Mouse (Mus musculus) hindbrain, embryonic 10.5 days (tissue): ENCODE data around the gene Dyrk1a. TPM values are rescaled to one million over a fixed set of nuclear protein-coding genes. Genes with fewer than 3 reads are reported as not detected.

ENCODE experiments used
- DNase-seq: peaks from one replicate; pipeline ENCODE4 v3.0.0-alpha.2; 2017; ENCODE audit warnings: low spot score
- H3K27ac ChIP-seq: fragments of 300-500 bp; sonication (generic); 2 replicates; pipeline ENCODE4 v1.5.1; 2016; ENCODE audit warnings: mild to moderate bottlenecking, moderate library complexity
- H3K27me3 ChIP-seq: fragments of 300-500 bp; sonication (generic); 2 replicates; pipeline ENCODE4 v1.6.1; 2016; ENCODE audit warnings: mild to moderate bottlenecking; ENCODE audit not compliant: poor library complexity, insufficient read depth, severe bottlenecking
- H3K36me3 ChIP-seq: fragments of 300-500 bp; sonication (generic); 2 replicates; pipeline ENCODE4 v1.6.1; 2016; ENCODE audit warnings: mild to moderate bottlenecking, moderate library complexity
- H3K4me1 ChIP-seq: fragments of 300-500 bp; sonication (generic); replicated peaks from 2 replicates; pipeline ENCODE4 v1.6.1; 2016; ENCODE audit warnings: mild to moderate bottlenecking
- H3K4me3 ChIP-seq: fragments of 300-500 bp; sonication (generic); 2 replicates; pipeline ENCODE4 v1.5.1; 2016; ENCODE audit warnings: mild to moderate bottlenecking, moderate library complexity
- H3K9me3 ChIP-seq: fragments of 300-500 bp; sonication (generic); 2 replicates; pipeline ENCODE4 v1.6.1; 2016; ENCODE audit warnings: mild to moderate bottlenecking, moderate library complexity
- WGBS: fragments of 180-500 bp; shearing (Covaris S2); methylation state at CpG from one replicate; pipeline ENCODE4 v1.1.7; 2016; 5-methylcytosine and 5-hydroxymethylcytosine counted together
- polyA plus RNA-seq: library from polyadenylated mRNA; unstranded; fragments of >200 nt; fragmentation: Nextera tagmentation; extraction: Ambion mirVana; gene quantifications from 2 replicates; pipeline ENCODE4 v1.2.1, GENCODE M21; 2016

The Dyrk1a gene
- polyA plus RNA-seq, 1 experiment from 2014 or later = 7.8 TPM

GRCm38 (mm10) chr16:94719488-94719887 lies 149.7 kb downstream of the Dyrk1a start:
- no peak for DNase-seq
- H3K27me3 ChIP-seq = peaks cover 5% of the 10 kb centered on the region; the same call in 1 of the 2 replicates
- 79% methylated on average over 4 of the region's 4 CpGs for WGBS
- peaks cover 14% of the 10 kb centered on the region for H3K4me1 ChIP-seq
- no peaks in the 10 kb centered on the region for H3K36me3 ChIP-seq
- H3K27ac ChIP-seq = no peak overlapping the region
- no peak overlapping the region for H3K4me3 ChIP-seq
- peaks cover 10% of the 10 kb centered on the region for H3K9me3 ChIP-seq

GRCm38 (mm10) chr16:94720476-94721153 lies 150.8 kb downstream of the Dyrk1a start:
- Histone ChIP-seq H3K4me1 (peaks cover 20% of the 10 kb centered on the region), H3K4me3 (no peak overlapping the region), H3K36me3 (no peaks in the 10 kb centered on the region), H3K27me3 (no peaks in the 10 kb centered on the region), H3K9me3 (peaks cover 10% of the 10 kb centered on the region), H3K27ac (no peak overlapping the region)
- 69% methylated on average over 7 of the region's 7 CpGs for WGBS
- no peak for DNase-seq

- peaks cover 7% of the 10 kb centered on the region for H3K9me3 ChIP-seq
- no peaks in the 10 kb centered on the region for H3K36me3 ChIP-seq
- H3K27me3 ChIP-seq = no peaks in the 10 kb centered on the region
- H3K27ac ChIP-seq = no peak overlapping the region
- peaks cover 20% of the 10 kb centered on the region for H3K4me1 ChIP-seq
- DNase-seq = no peak
- H3K4me3 ChIP-seq = no peak overlapping the region
- WGBS = 83% methylated on average over 10 of the region's 10 CpGs
Observed at GRCm38 (mm10) chr16:94721549-94722006, 151.8 kb downstream of the Dyrk1a start.

GRCm38 (mm10) chr16:94722936-94723335 lies 153.1 kb downstream of the Dyrk1a start:
- no peaks in the 10 kb centered on the region for H3K27me3 ChIP-seq
- DNase-seq = no peak
- WGBS = 83% methylated on average over 12 of the region's 12 CpGs

GRCm38 (mm10) chr16:94724061-94724596 lies 154.3 kb downstream of the Dyrk1a start:
- Histone ChIP-seq H3K4me1 (peaks cover 20% of the 10 kb centered on the region), H3K4me3 (peak overlapping the region; percentile 61), H3K27me3 (no peaks in the 10 kb centered on the region), H3K36me3 (no peaks in the 10 kb centered on the region), H3K9me3 (peaks cover 8% of the 10 kb centered on the region; the same call in 1 of the 2 replicates), H3K27ac (peak overlapping the region; percentile 91)
- under 1% methylated on average over 23 of the region's 23 CpGs for WGBS
- DNase-seq = peak; percentile 90

More at GRCm38 (mm10) chr16:94722936-94723335, 153.1 kb downstream of the Dyrk1a start:
- no peaks in the 10 kb centered on the region for H3K36me3 ChIP-seq
- no peak overlapping the region for H3K27ac ChIP-seq
- no peak overlapping the region for H3K4me3 ChIP-seq
- H3K4me1 ChIP-seq = peaks cover 20% of the 10 kb centered on the region
- peaks cover 5% of the 10 kb centered on the region; the same call in 1 of the 2 replicates for H3K9me3 ChIP-seq

GRCm38 (mm10) chr16:94724747-94725211 lies 155.0 kb downstream of the Dyrk1a start:
- Histone ChIP-seq H3K27me3 (no peaks in the 10 kb centered on the region), H3K27ac (peak overlapping the region; percentile 91), H3K4me1 (peaks cover 20% of the 10 kb centered on the region), H3K9me3 (peaks cover 9% of the 10 kb centered on the region; the same call in 1 of the 2 replicates), H3K36me3 (no peaks in the 10 kb centered on the region), H3K4me3 (peak overlapping the region; percentile 61)
- peak; percentile 51 for DNase-seq
- 4% methylated on average over 18 of the region's 18 CpGs for WGBS

- Histone ChIP-seq H3K4me1 (peaks cover 15% of the 10 kb centered on the region), H3K4me3 (no peak overlapping the region), H3K27me3 (no peaks in the 10 kb centered on the region), H3K36me3 (no peaks in the 10 kb centered on the region), H3K9me3 (peaks cover 9% of the 10 kb centered on the region; the same call in 1 of the 2 replicates), H3K27ac (no peak overlapping the region)
- WGBS = 84% methylated on average over 6 of the region's 6 CpGs
- DNase-seq = no peak
Observed at GRCm38 (mm10) chr16:94729236-94729635, 159.4 kb downstream of the Dyrk1a start.

GRCm38 (mm10) chr16:94731027-94731426 lies 161.2 kb downstream of the Dyrk1a start:
- H3K9me3 ChIP-seq = peaks cover 9% of the 10 kb centered on the region; the same call in 1 of the 2 replicates
- no peak overlapping the region for H3K4me3 ChIP-seq
- no peak for DNase-seq
- H3K4me1 ChIP-seq = peaks cover 9% of the 10 kb centered on the region
- 75% methylated on average over 12 of the region's 12 CpGs for WGBS
- H3K27ac ChIP-seq = no peak overlapping the region
- no peaks in the 10 kb centered on the region for H3K36me3 ChIP-seq
- no peaks in the 10 kb centered on the region for H3K27me3 ChIP-seq

- no peaks in the 10 kb centered on the region for H3K27me3 ChIP-seq
- peaks cover 9% of the 10 kb centered on the region for H3K4me1 ChIP-seq
- WGBS = 71% methylated on average over 3 of the region's 3 CpGs
- no peak overlapping the region for H3K4me3 ChIP-seq
- no peaks in the 10 kb centered on the region for H3K36me3 ChIP-seq
- no peaks in the 10 kb centered on the region for H3K9me3 ChIP-seq
- H3K27ac ChIP-seq = no peak overlapping the region
- no peak for DNase-seq
Observed at GRCm38 (mm10) chr16:94735472-94735871, 165.7 kb downstream of the Dyrk1a start.

GRCm38 (mm10) chr16:94736462-94737358 lies 166.9 kb downstream of the Dyrk1a start:
- Histone ChIP-seq H3K9me3 (no peaks in the 10 kb centered on the region), H3K4me1 (peaks cover 9% of the 10 kb centered on the region), H3K36me3 (no peaks in the 10 kb centered on the region), H3K4me3 (no peak overlapping the region), H3K27ac (no peak overlapping the region), H3K27me3 (no peaks in the 10 kb centered on the region)
- 85% methylated on average over 8 of the region's 8 CpGs for WGBS
- DNase-seq = no peak

GRCm38 (mm10) chr16:94737359-94737687 lies 167.5 kb downstream of the Dyrk1a start:
- 97% methylated on average over 1 of the region's 1 CpGs for WGBS
- H3K9me3 ChIP-seq = no peaks in the 10 kb centered on the region
- no peak overlapping the region for H3K27ac ChIP-seq
- H3K36me3 ChIP-seq = no peaks in the 10 kb centered on the region
- peaks cover 9% of the 10 kb centered on the region for H3K4me1 ChIP-seq
- no peaks in the 10 kb centered on the region for H3K27me3 ChIP-seq
- no peak for DNase-seq
- no peak overlapping the region for H3K4me3 ChIP-seq

GRCm38 (mm10) chr16:94743853-94744501 lies 174.2 kb downstream of the Dyrk1a start:
- H3K4me3 ChIP-seq = peak overlapping the region; percentile 38
- peak overlapping the region; percentile 64 for H3K27ac ChIP-seq
- H3K36me3 ChIP-seq = no peaks in the 10 kb centered on the region
- peaks cover 8% of the 10 kb centered on the region for H3K4me1 ChIP-seq
- peak; percentile 48 for DNase-seq
- no peaks in the 10 kb centered on the region for H3K27me3 ChIP-seq
- H3K9me3 ChIP-seq = no peaks in the 10 kb centered on the region
- 6% methylated on average over 11 of the region's 11 CpGs for WGBS
